Mouse (Mus musculus) 416B (cell line): ENCODE results near the gene Crebzf.

Source experiments
- DNase-seq: peaks from one replicate; pipeline ENCODE4 v3.0.0; 2011; ENCODE audit warnings: low read depth

Gene Crebzf

DNA sequence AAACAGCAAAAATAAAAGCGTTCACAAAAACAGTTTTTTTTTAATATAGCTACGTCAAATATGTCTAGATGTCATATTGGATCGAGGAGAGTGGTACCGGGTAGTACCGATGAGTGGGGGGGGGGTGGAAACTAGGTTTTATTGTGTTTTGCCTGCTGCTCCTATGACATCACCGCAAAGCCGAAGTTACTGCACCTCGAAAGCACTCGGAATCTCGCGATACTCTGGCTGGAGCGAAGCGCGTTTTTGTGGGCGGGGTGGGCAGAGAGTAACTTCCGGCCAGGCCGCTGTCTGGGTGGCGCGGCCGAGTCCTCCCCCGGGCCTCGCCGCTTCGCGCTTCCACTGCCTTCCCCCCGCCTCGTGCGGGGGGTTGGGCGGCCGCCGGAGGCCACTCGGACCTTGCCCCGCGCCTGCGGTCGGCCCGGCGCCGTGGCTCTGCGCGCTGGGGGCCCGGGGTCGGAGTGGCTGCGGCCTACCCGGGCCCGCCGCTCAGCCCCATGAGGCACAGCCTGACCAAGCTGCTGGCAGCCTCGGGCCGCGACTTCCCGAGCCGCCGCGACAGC is at the start of gene Crebzf:
Crebzf (plus strand) TSS at position 212 of the 563 bp plus-strand sequence.
- peak; percentile 98 for DNase-seq

- no peak for DNase-seq
Observed at GRCm38 (mm10) chr7:90395073-90395472, 47.5 kb upstream of the Crebzf start.

GRCm38 (mm10) chr7:90395928-90396327 is 46.6 kb upstream of the Crebzf start:
- DNase-seq, result no peak

- DNase-seq, result peak; percentile 75
Observed at GRCm38 (mm10) chr7:90409934-90410333, 32.6 kb upstream of the Crebzf start.

DNA sequence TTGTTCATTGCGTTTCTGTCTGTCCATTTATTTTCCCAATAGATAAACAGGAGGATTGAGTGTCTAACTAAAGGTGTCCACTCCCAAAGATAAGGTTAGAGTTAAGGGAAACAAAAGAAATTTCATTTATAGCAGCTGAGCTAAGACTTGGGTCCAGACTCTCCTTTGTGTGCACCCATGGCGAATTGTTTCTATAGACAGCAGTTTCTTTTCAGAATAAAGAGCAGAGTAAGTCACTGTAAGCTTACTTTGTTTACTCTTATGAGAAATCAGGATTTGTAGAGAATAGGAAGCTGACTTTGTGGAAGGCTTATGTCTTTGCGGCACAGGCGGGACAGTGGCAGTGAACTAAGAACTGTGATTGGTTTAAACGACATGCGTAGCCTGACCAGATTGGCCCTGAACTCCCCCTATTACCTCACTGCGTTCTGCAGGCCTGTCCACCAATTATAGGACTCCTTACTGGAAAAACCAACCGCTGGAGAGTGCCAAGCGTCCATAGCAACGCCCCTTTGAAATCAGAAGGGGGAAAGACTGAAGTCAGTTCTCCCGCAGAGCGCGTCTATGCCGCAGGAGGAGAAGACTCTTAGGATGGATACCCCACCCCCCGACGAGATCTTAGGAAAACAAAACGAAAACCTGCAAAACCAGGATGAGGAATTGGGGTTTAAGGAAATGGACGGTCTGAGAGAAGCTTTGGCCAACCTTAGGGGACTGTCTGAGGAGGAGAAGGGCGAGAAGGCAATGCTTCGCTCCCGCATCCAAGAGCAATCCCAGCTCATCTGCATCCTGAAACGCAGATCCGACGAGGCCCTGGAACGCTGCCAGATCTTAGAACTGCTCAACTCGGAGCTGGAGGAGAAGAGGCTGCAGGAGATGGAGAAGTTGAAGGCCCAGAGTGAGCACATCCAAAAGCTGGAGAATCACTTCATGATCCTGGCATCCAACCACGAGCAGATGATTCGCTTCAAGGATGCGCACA is 16.2 kb upstream of the Crebzf start, which contains the start of gene Ccdc89:
Ccdc89 (plus strand) TSS at position 558 of the 982 bp plus-strand sequence.
- DNase-seq, result no peak

DNA sequence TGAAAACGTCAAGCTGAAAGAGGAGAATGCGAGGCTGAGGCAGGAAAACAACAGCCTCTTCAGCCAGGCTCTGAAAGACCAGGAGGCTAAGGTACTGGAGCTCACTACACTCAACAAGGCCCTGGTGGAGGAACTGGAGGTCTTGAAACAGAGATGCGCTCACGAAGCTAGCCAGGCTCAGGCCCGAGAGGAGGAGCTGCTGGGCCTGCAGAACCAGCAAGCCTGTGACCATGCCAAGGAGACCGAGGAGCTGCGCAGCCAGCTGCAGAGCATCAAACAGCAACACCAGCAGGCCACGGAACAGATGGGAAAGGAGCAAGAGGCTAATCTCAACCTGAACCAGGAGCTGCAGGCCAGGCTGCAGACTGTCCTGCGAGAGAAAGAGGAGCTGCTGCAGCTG is 15.5 kb upstream of the Crebzf start:
- no peak for DNase-seq

GRCm38 (mm10) chr7:90432221-90432620 is 10.3 kb upstream of the Crebzf start:
- DNase-seq, result no peak

- DNase-seq, result no peak
Observed at GRCm38 (mm10) chr7:90440044-90440443, 2.5 kb upstream of the Crebzf start.

DNA sequence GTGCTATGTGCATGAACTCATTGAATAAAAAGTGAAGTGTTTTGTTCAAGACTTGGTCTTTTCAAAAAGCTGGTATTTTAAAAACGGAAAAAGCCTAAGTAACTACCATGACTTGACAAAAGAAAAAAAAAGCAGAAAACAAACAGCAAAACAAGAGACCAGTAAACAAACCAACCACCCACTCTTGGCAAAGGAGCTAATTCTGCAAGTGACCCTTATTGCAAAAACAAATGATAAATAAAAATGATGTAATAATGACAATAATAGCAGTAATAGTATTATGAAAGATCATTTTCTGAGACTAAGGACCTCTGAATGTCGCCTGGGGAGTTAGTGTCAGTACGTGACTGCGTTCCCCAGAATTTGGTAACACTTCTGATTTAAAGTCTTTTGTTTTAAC is 459 bp upstream of the Crebzf start:
- DNase-seq, result peak; percentile 34

GRCm38 (mm10) chr7:90443101-90444091 is 867 bp downstream of the Crebzf start:
- DNase-seq, result peak; percentile 51

GRCm38 (mm10) chr7:90444206-90444605 is 1.7 kb downstream of the Crebzf start:
- DNase-seq, result peak; percentile 33

DNA sequence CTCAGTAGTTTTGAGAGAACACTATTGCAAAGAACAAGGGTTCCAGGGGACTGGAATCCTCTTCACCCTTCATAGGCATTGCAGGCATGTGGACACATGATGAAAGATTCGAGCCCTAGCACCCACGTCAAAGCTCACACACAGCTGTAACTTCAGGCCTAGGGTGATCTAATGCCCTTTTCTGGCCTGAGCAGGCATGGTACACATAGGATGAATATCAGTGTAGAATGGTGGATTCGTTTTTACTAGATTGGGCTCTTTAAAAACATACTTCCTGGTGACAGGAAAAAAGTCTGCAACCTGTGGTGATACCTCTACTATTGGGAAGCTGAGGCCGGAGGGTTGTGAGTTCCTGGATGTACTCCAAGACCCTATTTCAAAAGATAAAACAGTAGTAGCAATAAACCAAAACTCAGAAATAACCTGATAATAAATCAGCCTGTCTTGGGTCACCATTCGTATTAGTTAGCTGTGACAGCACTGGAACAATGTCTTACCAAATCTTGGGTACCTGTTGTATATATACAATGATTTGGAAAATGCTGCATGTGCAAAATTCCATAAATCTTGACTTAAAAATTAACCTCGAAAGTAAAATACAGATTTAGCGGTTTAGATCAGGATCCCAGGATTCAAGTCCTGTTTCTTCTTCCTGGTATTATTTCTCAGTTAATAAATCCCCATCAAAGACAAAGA is 13.8 kb downstream of the Crebzf start:
- peak; percentile 33 for DNase-seq

DNA sequence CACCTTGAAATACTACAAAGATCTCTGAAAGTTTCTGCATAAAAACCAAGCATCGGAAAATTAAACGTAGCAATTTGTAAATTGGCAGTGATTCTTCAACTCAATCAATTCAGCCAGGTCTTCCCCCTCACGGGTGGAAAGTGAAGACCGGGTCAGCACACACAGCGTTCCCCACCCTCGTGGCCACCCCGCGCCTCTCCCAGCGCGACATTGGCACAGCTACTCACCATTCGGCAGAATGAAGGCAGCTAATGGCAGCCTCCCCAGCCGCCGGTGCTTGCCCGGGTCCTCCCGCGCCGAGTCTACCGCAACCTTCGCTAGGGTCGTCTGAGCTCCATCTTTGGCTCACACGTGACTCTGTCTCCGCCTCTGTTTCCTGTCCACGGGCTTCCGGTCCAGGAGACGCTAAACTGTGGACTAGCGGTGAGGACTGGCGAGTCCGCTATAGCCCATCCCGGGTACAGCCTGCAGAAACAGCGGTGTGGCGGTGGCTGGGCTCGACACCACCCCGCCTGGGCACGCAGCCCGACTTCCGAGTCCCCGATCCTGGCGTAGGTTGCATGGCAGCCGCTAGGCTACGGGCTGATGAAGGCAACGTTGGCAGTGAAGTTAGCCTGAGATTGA is 14.4 kb downstream of the Crebzf start, which contains the start of gene Tmem126a:
Tmem126a (minus strand) TSS at position 385 of the 624 bp plus-strand sequence.
- DNase-seq, result peak; percentile 92

- no peak for DNase-seq
Observed at GRCm38 (mm10) chr7:90457517-90457916, 15.0 kb downstream of the Crebzf start.

- DNase-seq, result no peak
Observed at GRCm38 (mm10) chr7:90460330-90460729, 17.8 kb downstream of the Crebzf start.

DNA sequence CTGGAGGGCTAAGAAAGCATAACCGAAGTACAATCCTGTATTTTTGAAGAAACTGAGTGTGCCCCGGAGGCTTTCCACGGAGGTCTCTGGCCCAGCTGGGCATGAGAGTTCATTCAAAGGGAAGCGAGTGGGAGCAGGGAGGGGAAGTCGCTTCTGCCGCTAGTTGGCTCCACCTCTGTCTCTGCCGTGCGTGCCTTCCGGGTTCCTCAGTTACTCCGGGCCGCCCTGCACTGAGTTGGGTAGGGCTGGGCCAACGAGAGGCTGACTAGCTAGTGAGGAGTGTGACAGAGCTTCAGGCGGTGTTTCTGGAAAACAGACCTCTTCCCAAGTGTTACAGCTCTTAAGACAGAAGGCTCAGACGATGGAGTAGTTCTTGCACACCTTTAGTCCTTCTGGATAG is 18.4 kb downstream of the Crebzf start:
- DNase-seq, result no peak

DNA sequence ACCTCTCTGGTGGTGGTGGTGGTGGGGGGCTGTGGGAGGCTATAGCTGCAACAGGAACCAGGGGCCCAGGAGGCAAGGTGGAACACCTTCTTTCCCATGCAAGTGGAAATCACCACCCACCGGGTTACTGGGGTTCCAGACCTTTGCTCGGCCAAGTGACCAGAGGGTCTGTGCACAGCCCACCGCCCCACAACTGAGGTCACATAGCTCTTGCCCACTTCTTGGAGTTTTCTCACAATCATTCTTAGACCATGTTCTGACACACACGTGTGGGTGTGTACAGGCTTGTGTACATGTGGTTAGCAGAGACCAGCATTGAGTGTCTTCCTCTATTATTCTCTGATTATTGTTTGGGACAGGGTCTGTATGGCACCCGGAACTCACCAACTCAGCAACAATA is 18.9 kb downstream of the Crebzf start:
- DNase-seq, result no peak

DNA sequence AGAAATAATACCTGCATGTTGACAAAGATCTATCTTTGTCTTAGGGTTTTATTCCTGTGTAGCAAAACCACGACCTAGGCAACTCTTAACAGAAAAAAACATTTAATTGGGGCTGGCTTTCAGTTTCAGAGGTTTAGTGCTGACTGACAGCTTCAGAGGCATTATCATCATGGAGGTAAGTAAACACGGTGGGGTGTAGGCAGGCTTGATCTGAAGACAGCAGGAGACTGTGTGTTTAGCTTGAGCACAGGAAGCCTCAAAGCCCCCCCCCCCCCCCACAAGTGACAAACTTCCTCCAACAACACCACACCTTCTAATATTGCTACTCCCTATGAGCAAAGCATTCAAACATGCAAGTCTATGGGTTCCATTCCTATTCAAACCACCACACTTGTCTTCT is 31.0 kb downstream of the Crebzf start:
- no peak for DNase-seq

- peak; percentile 98 for DNase-seq
Observed at GRCm38 (mm10) chr7:90475793-90476312, 33.3 kb downstream of the Crebzf start, which contains the start of gene Tmem126b. TSS of gene Tmem126b (minus strand) at chr7:90476001.
